Mouse (Mus musculus) cerebellum, adult 9-11 months (tissue): Measurements from ENCODE around the gene Trhde.
A peak's percentile ranks its signal among the peaks of the same experiment; 100 is the strongest.

Source experiments
- DNase-seq: peaks from one replicate; pipeline ENCODE4 v3.0.0; 2022

Trhde gene

GRCm38 (mm10) chr10:114735111-114735510 lies 67.0 kb downstream of the Trhde start:
- no peak for DNase-seq

- no peak for DNase-seq
These were observed 76.5 kb downstream of the Trhde start for GRCm38 (mm10) chr10:114725591-114725990.

GRCm38 (mm10) chr10:114701791-114702190 lies 100.3 kb downstream of the Trhde start:
- no peak for DNase-seq

GRCm38 (mm10) chr10:114671791-114672415 lies 130.2 kb downstream of the Trhde start:
- no peak for DNase-seq

- peak; percentile 58 for DNase-seq
These were observed 209.1 kb downstream of the Trhde start for GRCm38 (mm10) chr10:114593046-114593445.

GRCm38 (mm10) chr10:114578926-114579325 lies 223.2 kb downstream of the Trhde start:
- peak; percentile 55 for DNase-seq

GRCm38 (mm10) chr10:114567891-114568290 lies 234.2 kb downstream of the Trhde start:
- peak; percentile 49 for DNase-seq

GRCm38 (mm10) chr10:114509186-114509585 lies 292.9 kb downstream of the Trhde start:
- DNase-seq = no peak

- no peak for DNase-seq
These were observed 313.3 kb downstream of the Trhde start for GRCm38 (mm10) chr10:114488806-114489205.

GRCm38 (mm10) chr10:114455591-114455990 lies 346.5 kb downstream of the Trhde start:
- DNase-seq = peak; percentile 10

- DNase-seq = no peak
These were observed 354.0 kb downstream of the Trhde start for GRCm38 (mm10) chr10:114448116-114448515.

GRCm38 (mm10) chr10:114418956-114419530 lies 383.1 kb downstream of the Trhde start:
- no peak for DNase-seq

- no peak for DNase-seq
These were observed 386.4 kb downstream of the Trhde start for GRCm38 (mm10) chr10:114415717-114416116.

- DNase-seq = no peak
These were observed 396.8 kb downstream of the Trhde start for GRCm38 (mm10) chr10:114405260-114405659.

- no peak for DNase-seq
These were observed 398.3 kb downstream of the Trhde start for GRCm38 (mm10) chr10:114403795-114404194.

GRCm38 (mm10) chr10:114370804-114371203 lies 431.3 kb downstream of the Trhde start:
- DNase-seq = no peak

- DNase-seq = no peak
These were observed 438.7 kb downstream of the Trhde start for GRCm38 (mm10) chr10:114363442-114363841.

- DNase-seq = no peak
These were observed 439.5 kb downstream of the Trhde start for GRCm38 (mm10) chr10:114362631-114363030.
